Mouse (Mus musculus) left cerebral cortex, adult 2 months (tissue): ENCODE data around the gene Cacng6. TPM values are rescaled to one million over a fixed set of nuclear protein-coding genes. Genes with fewer than 3 reads are reported as not detected.
A peak's percentile ranks its signal among the peaks of the same experiment; 100 is the strongest.

ENCODE experiments used
- DNase-seq, 2 experiments: peaks; one replicate each; pipeline ENCODE4 v3.0.0; 2021 to 2022; ENCODE audit warnings: low spot score in 2 of 2, mixed read lengths in 1 of 2; ENCODE audit errors: extremely low spot score in 1 of 2
- H3K27ac ChIP-seq: fragments of 200-600 bp; 2 replicates; pipeline ENCODE4 v1.8.1; 2022
- H3K4me3 ChIP-seq: fragments of 200-600 bp; 2 replicates; pipeline ENCODE4 v1.8.1; 2022
- CTCF ChIP-seq: fragments of 200-600 bp; IDR thresholded peaks from 2 replicates; pipeline ENCODE4 v1.8.1; 2022; ENCODE audit warnings: antibody characterized with exemption, mild to moderate bottlenecking, moderate library complexity
- intact Hi-C: fragments of 180-260 bp; cut with DNase I; formaldehyde crosslinking; loops from one replicate; pipeline ENCODE4 v1.15.1; 2025
- total RNA-seq, 2 experiments: library from RNA; stranded (reverse); gene quantifications; 2 replicates each; pipeline ENCODE4 v1.2.3; 2021

Gene Cacng6
- total RNA-seq, 2 experiments from 2014 or later: 1.2 TPM

- Histone ChIP-seq H3K4me3 (no peak overlapping the region), H3K27ac (no peak overlapping the region)
- no peak for TF ChIP-seq CTCF
- DNase-seq: no peak
- intact Hi-C loops: loop anchor here (5.0 kb wide), 1 partner anchor 58 kb away; the partner anchor contains the start of gene Cacng8
Observed at GRCm38 (mm10) chr7:3450671-3451070, 26.7 kb downstream of the Cacng6 start.

- intact Hi-C loops: loop anchor here (5.0 kb wide), 1 partner anchor 59 kb away; the partner anchor contains the start of gene Cacng8
Observed at GRCm38 (mm10) chr7:3451161-3451560, 27.2 kb downstream of the Cacng6 start.

GRCm38 (mm10) chr7:3452821-3453485 lies 29.0 kb downstream of the Cacng6 start:
- no peak overlapping the region for H3K4me3 ChIP-seq
- TF ChIP-seq CTCF: no peak
- intact Hi-C loops: loop anchor here (5.0 kb wide), 1 partner anchor 61 kb away; the partner anchor contains the start of gene Cacng8

More at GRCm38 (mm10) chr7:3451161-3451560, 27.2 kb downstream of the Cacng6 start:
- no peak for DNase-seq
- Histone ChIP-seq H3K4me3 (no peak overlapping the region), H3K27ac (no peak overlapping the region)
- no peak for TF ChIP-seq CTCF

GRCm38 (mm10) chr7:3453486-3454183 lies 29.6 kb downstream of the Cacng6 start:
- no peak overlapping the region for H3K4me3 ChIP-seq
- TF ChIP-seq CTCF: peak; percentile 19
- no peak for DNase-seq
- intact Hi-C loops: loop anchor here (5.0 kb wide), 1 partner anchor 61 kb away; the partner anchor contains the start of gene Cacng8
- H3K27ac ChIP-seq: no peak overlapping the region

More at GRCm38 (mm10) chr7:3452821-3453485, 29.0 kb downstream of the Cacng6 start:
- no peak overlapping the region for H3K27ac ChIP-seq
- DNase-seq: no peak

GRCm38 (mm10) chr7:3457111-3457840 lies 33.3 kb downstream of the Cacng6 start:
- intact Hi-C loops: no loop called here
- no peak overlapping the region for H3K4me3 ChIP-seq
- H3K27ac ChIP-seq: peak overlapping the region; percentile 55
- DNase-seq: no peak
- no peak for TF ChIP-seq CTCF

GRCm38 (mm10) chr7:3457841-3458217 lies 33.8 kb downstream of the Cacng6 start:
- no peak overlapping the region for H3K4me3 ChIP-seq
- no peak for DNase-seq
- intact Hi-C loops: no loop called here
- no peak for TF ChIP-seq CTCF
- peak overlapping the region; percentile 16 for H3K27ac ChIP-seq

- intact Hi-C loops: no loop called here
- peak; percentile 58 to 69 for DNase-seq
- H3K4me3 ChIP-seq: no peak overlapping the region
- no peak for TF ChIP-seq CTCF
- H3K27ac ChIP-seq: peak overlapping the region; percentile 48
Observed at GRCm38 (mm10) chr7:3460261-3460660, 36.3 kb downstream of the Cacng6 start.

GRCm38 (mm10) chr7:3463306-3463705 lies 39.3 kb downstream of the Cacng6 start:
- DNase-seq: no peak
- H3K27ac ChIP-seq: no peak overlapping the region
- intact Hi-C loops: no loop called here
- no peak for TF ChIP-seq CTCF
- H3K4me3 ChIP-seq: no peak overlapping the region

- Histone ChIP-seq H3K4me3 (no peak overlapping the region), H3K27ac (no peak overlapping the region)
- intact Hi-C loops: no loop called here
- no peak for TF ChIP-seq CTCF
- DNase-seq: no peak
Observed at GRCm38 (mm10) chr7:3468614-3469013, 44.6 kb downstream of the Cacng6 start.

- Histone ChIP-seq H3K27ac (no peak overlapping the region), H3K4me3 (no peak overlapping the region)
- DNase-seq: no peak
- no peak for TF ChIP-seq CTCF
- intact Hi-C loops: no loop called here
Observed at GRCm38 (mm10) chr7:3472774-3473173, 48.8 kb downstream of the Cacng6 start.

- Histone ChIP-seq H3K27ac (no peak overlapping the region), H3K4me3 (no peak overlapping the region)
- TF ChIP-seq CTCF: peak; percentile 14
- intact Hi-C loops: no loop called here
- DNase-seq: no peak
Observed at GRCm38 (mm10) chr7:3474291-3475080, 50.5 kb downstream of the Cacng6 start.
